Mouse (Mus musculus): ENCODE data around the gene Abhd16a.
"Not testable (repeated sequence)": the region's sequence is repeated elsewhere in the genome, so short reads cannot be mapped to it uniquely, and the experiment has no call there.

Abhd16a gene

DNA sequence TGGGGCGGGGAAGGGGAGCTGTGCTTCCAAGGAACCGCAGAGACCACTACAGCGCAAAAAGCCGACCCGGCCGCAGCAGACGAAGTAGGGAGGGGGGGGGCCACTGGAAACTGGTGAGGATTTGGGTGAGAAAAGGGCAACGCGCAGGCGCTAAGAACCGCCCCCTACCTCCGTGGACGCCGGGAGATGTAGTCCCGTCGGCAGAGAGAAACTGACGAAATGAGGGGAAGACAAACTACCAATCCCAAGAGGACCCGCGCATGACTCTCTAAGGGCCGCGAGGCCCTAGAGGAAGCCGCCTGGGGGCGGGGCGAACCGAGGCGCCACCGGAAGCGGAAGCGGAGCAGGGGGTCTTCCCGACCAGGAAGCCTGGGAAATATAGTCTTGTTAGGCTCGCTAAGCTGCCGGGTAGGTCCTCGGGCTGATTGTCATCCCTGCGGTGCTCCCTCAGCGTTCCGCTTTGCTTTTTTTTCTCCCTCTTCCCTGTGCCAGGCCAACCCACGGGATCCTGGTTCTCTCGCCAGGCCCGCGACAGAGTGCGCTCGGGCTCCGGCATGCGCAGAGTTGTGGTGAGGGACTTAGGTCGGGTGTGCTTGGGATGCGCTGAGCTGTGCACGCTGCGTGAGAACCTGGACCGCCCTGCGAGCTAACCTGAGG is 32.2 kb downstream of the Abhd16a start, which contains the start of gene Gpank1:
Gene Gpank1, plus strand, starts transcription at position 313 of the 657 bp plus-strand sequence.
- peak; percentile 99 for DNase-seq (ENCODE audit: low spot score)

- DNase-seq (ENCODE audit: low spot score) = peak; percentile 65
Observed at GRCm38 (mm10) chr17:35121871-35122303, 32.8 kb downstream of the Abhd16a start, which contains the start of gene Csnk2b. TSS of gene Csnk2b (minus strand) at chr17:35122053.

GRCm38 (mm10) chr17:35123287-35123686 is 34.2 kb downstream of the Abhd16a start:
- not testable (repeated sequence) for DNase-seq (ENCODE audit: low spot score)

DNA sequence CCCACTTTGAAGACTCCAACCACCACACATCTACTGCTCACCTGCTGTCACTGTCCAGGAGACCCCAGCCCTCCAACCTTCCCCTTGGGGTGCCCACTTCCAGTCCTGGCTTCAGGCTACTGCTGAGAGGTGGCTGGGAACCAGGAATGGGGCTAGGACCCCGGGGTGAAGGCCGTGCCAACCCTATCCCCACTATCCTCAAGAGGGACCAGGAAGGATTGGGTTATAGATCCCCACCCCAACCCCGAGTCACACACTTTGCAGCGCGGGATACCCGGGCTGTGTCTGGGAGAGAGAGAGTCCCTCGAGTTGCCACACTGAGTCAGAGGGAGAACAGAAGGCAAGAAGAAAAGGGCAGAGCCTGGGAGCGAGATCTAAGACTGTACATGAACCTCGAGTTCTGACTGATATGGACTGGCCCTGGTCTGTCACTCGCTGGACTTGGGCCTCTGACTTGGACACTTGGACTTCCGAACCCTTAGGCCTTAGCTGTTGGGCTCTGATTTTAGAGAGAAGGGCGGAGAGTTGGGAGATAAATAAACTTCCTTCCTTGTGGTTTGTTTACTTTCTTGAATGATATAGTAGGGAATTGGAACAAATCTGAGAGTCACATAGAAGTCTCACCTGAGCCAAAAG is 35.3 kb downstream of the Abhd16a start:
- not testable (repeated sequence) for DNase-seq (ENCODE audit: low spot score)

GRCm38 (mm10) chr17:35125081-35125480 is 36.0 kb downstream of the Abhd16a start:
- DNase-seq (ENCODE audit: low spot score) = no peak

- DNase-seq (ENCODE audit: low spot score) = no peak
Observed at GRCm38 (mm10) chr17:35125578-35125977, 36.5 kb downstream of the Abhd16a start.

GRCm38 (mm10) chr17:35126206-35126611 is 37.1 kb downstream of the Abhd16a start, which contains the start of gene D17H6S53E:
TSS of gene D17H6S53E (plus strand) at chr17:35126373.
- peak; percentile 78 for DNase-seq (ENCODE audit: low spot score)

DNA sequence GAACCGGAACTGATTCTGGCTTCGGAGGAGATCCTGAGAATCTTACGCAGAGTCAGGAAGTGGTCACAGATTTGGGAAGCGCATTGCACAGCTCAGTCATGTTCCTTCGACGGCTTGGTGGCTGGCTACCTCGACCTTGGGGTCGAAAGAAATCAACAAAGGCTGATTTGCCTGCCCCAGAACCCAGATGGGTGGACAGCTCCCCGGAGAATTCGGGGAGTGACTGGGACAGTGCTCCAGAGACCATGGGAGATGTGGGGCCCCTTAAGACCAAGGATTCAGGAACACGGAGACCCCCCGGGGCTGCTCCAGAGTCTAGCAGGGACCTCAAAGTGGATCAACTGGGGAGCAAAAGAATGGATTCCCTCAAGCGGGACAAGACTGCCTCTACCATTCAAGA is 38.0 kb downstream of the Abhd16a start:
- no peak for DNase-seq (ENCODE audit: low spot score)

- no peak for DNase-seq (ENCODE audit: low spot score)
Observed at GRCm38 (mm10) chr17:35128996-35129395, 39.9 kb downstream of the Abhd16a start.

DNA sequence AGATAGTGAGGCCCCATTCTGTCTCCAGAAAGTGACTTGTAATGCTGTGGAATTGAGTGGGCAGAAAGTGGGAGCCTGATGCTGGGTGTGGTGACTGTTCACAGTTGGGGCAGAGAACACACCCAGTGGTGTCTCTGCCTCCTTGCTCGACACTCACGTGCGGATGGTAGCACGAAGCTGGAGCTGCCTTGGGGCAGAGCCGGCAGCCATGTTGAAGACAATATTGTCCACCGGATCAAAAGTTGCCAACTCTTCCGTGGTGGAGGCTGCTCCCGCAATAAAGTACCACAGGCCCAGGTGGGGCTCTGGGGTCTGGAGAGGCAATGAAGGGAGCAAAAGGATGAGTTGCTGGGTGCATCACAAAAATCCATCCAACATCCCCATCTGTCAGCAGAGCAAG is 42.0 kb downstream of the Abhd16a start:
- no peak for DNase-seq (ENCODE audit: low spot score)

GRCm38 (mm10) chr17:35131500-35132173 is 42.6 kb downstream of the Abhd16a start, which contains the start of gene Apom:
TSS of gene Apom (minus strand) at chr17:35132050.
- no peak for DNase-seq (ENCODE audit: low spot score)

DNA sequence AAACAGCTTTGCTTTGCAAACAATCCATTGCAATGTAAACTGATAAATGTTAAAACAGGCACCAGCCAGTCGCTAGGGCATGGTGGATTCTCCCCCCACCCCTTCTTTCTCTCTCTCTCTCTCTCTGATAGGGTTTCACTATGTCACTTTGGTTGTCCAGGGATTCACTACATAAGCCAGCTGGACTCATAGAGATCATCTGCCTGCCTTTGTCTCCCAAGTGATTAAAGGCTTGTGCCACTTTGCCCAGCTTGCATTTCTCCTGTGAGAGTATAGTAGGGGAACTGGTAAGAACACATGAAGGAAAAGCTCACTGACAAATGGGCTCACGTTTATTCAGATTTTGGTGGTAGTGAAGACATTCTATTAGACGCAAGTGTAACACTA is 43.1 kb downstream of the Abhd16a start:
- no peak for DNase-seq (ENCODE audit: low spot score)

DNA sequence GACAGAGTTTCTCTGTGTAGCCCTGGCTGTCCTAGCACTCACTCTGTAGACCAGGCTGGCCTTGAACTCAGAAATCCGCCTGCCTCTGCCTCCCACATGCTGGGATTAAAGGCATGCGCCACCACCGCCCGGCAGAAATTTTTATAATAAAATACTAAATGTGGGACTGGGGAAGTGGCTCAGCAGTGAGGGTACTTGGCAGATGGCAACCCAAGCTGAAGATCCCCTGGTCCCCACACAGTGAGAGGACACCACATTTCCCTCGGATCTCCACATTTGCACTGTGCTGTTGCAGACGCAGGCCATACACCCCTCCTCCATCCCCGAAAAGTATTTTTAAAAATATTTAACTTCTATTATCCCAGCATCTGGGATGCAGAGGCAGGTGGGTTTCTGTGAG is 44.5 kb downstream of the Abhd16a start:
- no peak for DNase-seq (ENCODE audit: low spot score)

GRCm38 (mm10) chr17:35134801-35135590 is 45.9 kb downstream of the Abhd16a start, which contains the start of gene Bag6:
TSS of gene Bag6 (plus strand) at chr17:35135178.
- DNase-seq (ENCODE audit: low spot score) = peak; percentile 95

DNA sequence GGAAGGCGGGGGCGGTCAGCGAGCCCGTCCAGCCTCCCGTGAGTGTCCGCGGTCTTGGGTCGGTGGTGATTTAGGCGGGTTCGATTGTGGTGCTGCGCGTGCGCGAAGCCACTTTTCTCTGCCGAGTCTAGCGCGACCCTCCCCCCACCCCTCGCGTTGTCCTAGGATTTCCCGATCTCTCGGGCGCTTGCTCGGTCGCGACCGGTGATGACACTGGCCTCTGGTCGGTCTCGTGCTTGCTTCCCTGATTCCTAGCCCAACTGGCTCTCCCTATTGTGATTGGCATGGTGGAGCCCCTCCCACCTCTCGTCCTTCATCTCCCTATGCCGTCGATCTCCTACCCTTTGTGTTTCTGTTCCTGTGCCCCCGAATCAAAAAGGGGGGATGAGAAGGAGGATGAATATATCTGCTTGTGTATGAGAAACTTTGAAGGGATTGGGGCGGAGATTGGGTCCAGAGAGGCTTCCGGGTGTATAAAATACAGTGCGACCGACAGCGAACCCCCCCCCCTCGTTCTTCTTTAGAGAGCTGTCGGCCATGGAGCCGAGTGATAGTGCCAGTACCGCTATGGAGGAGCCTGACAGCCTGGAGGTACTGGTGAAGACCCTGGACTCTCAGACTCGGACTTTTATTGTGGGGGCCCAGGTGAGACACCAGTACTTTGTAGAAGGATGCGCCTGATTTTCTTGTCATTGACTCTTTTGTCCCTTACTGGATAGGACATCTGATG is 46.7 kb downstream of the Abhd16a start:
- peak; percentile 46 for DNase-seq (ENCODE audit: low spot score)

DNA sequence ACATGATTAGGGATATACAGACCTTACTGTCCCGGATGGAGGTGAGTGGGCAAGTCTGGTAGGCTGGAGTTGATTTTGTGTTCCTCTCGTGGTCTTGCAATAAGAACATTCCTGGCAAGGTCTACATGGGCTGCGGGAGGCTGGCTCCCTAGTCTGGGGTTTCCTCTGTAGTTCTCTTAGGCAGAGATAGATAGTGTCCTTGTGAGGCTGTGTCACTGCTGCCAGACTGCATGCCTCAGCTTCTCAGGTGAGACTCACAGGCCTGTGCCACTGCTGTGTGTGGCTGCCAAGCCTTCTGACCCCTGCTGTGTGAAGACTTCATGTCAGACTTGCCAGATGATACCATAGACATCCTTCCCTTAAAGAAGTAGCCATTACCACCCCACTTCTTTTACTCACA is 50.2 kb downstream of the Abhd16a start:
- DNase-seq (ENCODE audit: low spot score) = no peak

- no peak for DNase-seq (ENCODE audit: low spot score)
Observed at GRCm38 (mm10) chr17:35140490-35140996, 51.5 kb downstream of the Abhd16a start.

DNA sequence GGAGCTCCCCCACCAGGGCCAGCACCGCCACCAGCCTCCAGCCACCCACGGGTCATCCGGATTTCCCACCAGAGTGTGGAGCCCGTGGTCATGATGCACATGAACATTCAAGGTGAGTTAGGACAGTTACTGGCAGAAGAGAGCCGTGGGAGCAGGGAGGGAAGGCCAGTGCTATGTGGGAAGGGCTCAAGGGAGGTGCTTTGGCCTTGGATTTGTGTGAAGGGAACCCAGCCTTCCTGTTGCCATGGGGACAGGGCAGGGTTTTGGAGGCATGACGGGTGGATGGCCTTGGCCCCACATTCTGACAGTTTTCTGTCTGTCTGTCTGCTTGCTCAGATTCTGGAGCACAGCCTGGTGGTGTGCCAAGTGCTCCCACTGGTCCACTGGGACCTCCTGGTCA is 52.9 kb downstream of the Abhd16a start:
- DNase-seq (ENCODE audit: low spot score) = no peak

DNA sequence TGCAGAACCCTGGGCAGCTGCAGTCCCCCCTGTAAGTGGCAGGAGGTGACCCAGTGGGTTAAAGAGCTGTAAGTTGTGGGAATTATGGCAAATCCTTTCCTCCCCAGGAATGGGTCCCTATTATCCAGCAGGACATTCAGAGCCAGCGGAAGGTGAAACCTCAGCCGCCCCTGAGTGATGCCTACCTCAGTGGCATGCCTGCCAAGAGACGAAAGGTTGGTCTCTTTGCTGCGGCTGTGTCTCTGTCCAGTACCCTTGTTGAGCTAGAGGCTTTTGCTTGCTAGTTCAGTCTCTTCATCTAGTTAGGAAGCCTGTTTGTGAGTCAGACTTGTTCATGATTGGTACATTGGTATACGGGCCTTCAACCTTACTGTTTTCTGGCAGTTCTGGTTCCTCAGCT is 57.1 kb downstream of the Abhd16a start:
- DNase-seq (ENCODE audit: low spot score) = no peak

DNA sequence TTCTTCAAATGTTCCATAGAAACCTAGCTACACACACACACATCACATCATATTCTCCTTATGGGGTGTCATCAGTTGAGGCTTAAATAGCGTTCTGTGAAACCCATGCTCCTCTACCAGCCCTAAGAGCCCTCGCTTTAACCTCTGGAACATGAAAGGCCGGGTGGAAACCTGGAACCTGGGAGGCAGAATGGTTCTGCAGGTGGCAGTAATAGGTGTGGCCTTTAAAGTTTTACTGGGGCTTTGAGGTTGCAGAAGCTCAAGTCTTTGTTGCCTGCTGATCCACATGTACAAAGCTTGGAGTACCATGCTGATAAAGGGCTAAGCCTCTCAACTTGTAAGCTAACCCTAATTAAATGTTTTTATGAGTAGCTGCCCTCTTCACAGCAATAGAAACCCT is 58.3 kb downstream of the Abhd16a start:
- DNase-seq (ENCODE audit: low spot score) = no peak

Measured in T-cell, adult 2 months (primary cell).